Mouse (Mus musculus): ENCODE results near the gene Arhgap42.

Gene Arhgap42

GRCm38 (mm10) chr9:9052920-9053319 is 186.0 kb downstream of the Arhgap42 start:
- in situ Hi-C loops (cut with MboI; ENCODE audit: unreplicated experiment in 2 of 2): loop anchor here (5.0 to 10.0 kb wide), 2 partner anchors 319 to 732 kb away; no protein-coding TSS in a partner anchor

GRCm38 (mm10) chr9:9051184-9051583 is 187.7 kb downstream of the Arhgap42 start:
- in situ Hi-C loops (cut with MboI; ENCODE audit: unreplicated experiment in 2 of 2): loop anchor here (5.0 to 10.0 kb wide), 2 partner anchors 321 to 734 kb away; no protein-coding TSS in a partner anchor

- in situ Hi-C loops (cut with MboI; ENCODE audit: unreplicated experiment in 2 of 2): loop anchor here in 1 of 2 experiments (10.0 kb wide), 1 partner anchor 736 kb away; no protein-coding TSS in a partner anchor
These were observed 189.7 kb downstream of the Arhgap42 start for GRCm38 (mm10) chr9:9049202-9049601.

- in situ Hi-C loops (cut with MboI; ENCODE audit: unreplicated experiment in 2 of 2): loop anchor here in 1 of 2 experiments (10.0 kb wide), 1 partner anchor 744 kb away; no protein-coding TSS in a partner anchor
These were observed 197.9 kb downstream of the Arhgap42 start for GRCm38 (mm10) chr9:9041009-9041408.

- in situ Hi-C loops (cut with MboI; ENCODE audit: unreplicated experiment in 2 of 2): no loop called here
These were observed 201.8 kb downstream of the Arhgap42 start for GRCm38 (mm10) chr9:9037017-9037671.

GRCm38 (mm10) chr9:9027904-9028303 is 211.0 kb downstream of the Arhgap42 start:
- in situ Hi-C loops (cut with MboI; ENCODE audit: unreplicated experiment in 2 of 2): no loop called here

GRCm38 (mm10) chr9:9027445-9027844 is 211.5 kb downstream of the Arhgap42 start:
- in situ Hi-C loops (cut with MboI; ENCODE audit: unreplicated experiment in 2 of 2): no loop called here

- in situ Hi-C loops (cut with MboI; ENCODE audit: unreplicated experiment in 2 of 2): no loop called here
These were observed 223.8 kb downstream of the Arhgap42 start for GRCm38 (mm10) chr9:9015108-9015507.

- in situ Hi-C loops (cut with MboI; ENCODE audit: unreplicated experiment in 2 of 2): no loop called here
These were observed 237.7 kb downstream of the Arhgap42 start for GRCm38 (mm10) chr9:9001170-9001569.

GRCm38 (mm10) chr9:8996494-8996893 is 242.4 kb downstream of the Arhgap42 start:
- in situ Hi-C loops (cut with MboI; ENCODE audit: unreplicated experiment in 2 of 2): no loop called here

- in situ Hi-C loops (cut with MboI; ENCODE audit: unreplicated experiment in 2 of 2): no loop called here
These were observed 256.6 kb downstream of the Arhgap42 start for GRCm38 (mm10) chr9:8982315-8982714.

GRCm38 (mm10) chr9:8977775-8978174 is 261.1 kb downstream of the Arhgap42 start:
- in situ Hi-C loops (cut with MboI; ENCODE audit: unreplicated experiment in 2 of 2): no loop called here

- in situ Hi-C loops (cut with MboI; ENCODE audit: unreplicated experiment in 2 of 2): loop anchor here in 1 of 2 experiments (25.0 kb wide), 1 partner anchor 1759 kb away; no protein-coding TSS in a partner anchor
These were observed 267.4 kb downstream of the Arhgap42 start, which contains the start of gene Gm16485 for GRCm38 (mm10) chr9:8971491-8971890. Gene Gm16485, plus strand, starts transcription at chr9:8971791.

GRCm38 (mm10) chr9:8970240-8970639 is 268.7 kb downstream of the Arhgap42 start:
- in situ Hi-C loops (cut with MboI; ENCODE audit: unreplicated experiment in 2 of 2): loop anchor here in 1 of 2 experiments (25.0 kb wide), 1 partner anchor 1758 kb away; no protein-coding TSS in a partner anchor

- in situ Hi-C loops (cut with MboI; ENCODE audit: unreplicated experiment in 2 of 2): loop anchor here (5.0 to 25.0 kb wide), 11 partner anchors 262 to 1752 kb away; no protein-coding TSS in a partner anchor
These were observed 274.3 kb downstream of the Arhgap42 start for GRCm38 (mm10) chr9:8964512-8965133.

GRCm38 (mm10) chr9:8953306-8953705 is 285.6 kb downstream of the Arhgap42 start:
- in situ Hi-C loops (cut with MboI; ENCODE audit: unreplicated experiment in 2 of 2): loop anchor here in 1 of 2 experiments (25.0 kb wide), 1 partner anchor 1741 kb away; no protein-coding TSS in a partner anchor
